Mouse (Mus musculus): ENCODE measurements around the gene Srebf2. TPM values are rescaled to one million over a fixed set of nuclear protein-coding genes. Genes with fewer than 3 reads are reported as not detected.

Srebf2 gene
- total RNA-seq, 2 experiments from 2014 or later, result 9.0 to 11.2 TPM

- ATAC-seq (replicated peaks; ENCODE audit: low FRiP score, poor library complexity, severe bottlenecking), result no peak
Measured at GRCm38 (mm10) chr15:82203611-82204351, 56.8 kb downstream of the Srebf2 start.

- ATAC-seq (replicated peaks; ENCODE audit: low FRiP score, poor library complexity, severe bottlenecking), result no peak
Measured at GRCm38 (mm10) chr15:82204680-82205371, 57.8 kb downstream of the Srebf2 start.

GRCm38 (mm10) chr15:82206365-82207104 lies 59.6 kb downstream of the Srebf2 start:
- ATAC-seq (replicated peaks; ENCODE audit: low FRiP score, poor library complexity, severe bottlenecking), result 0 out of 2 replicates have a peak, but pooled peaks have one; percentile 32

- ATAC-seq (replicated peaks; ENCODE audit: low FRiP score, poor library complexity, severe bottlenecking), result no peak
Measured at GRCm38 (mm10) chr15:82207105-82207459, 60.1 kb downstream of the Srebf2 start.

GRCm38 (mm10) chr15:82207504-82208219 lies 60.7 kb downstream of the Srebf2 start:
- no peak for ATAC-seq (replicated peaks; ENCODE audit: low FRiP score, poor library complexity, severe bottlenecking)

GRCm38 (mm10) chr15:82208307-82208706 lies 61.3 kb downstream of the Srebf2 start:
- no peak for ATAC-seq (replicated peaks; ENCODE audit: low FRiP score, poor library complexity, severe bottlenecking)

- no peak for ATAC-seq (replicated peaks; ENCODE audit: low FRiP score, poor library complexity, severe bottlenecking)
Measured at GRCm38 (mm10) chr15:82209295-82210050, 62.5 kb downstream of the Srebf2 start.

- no peak for ATAC-seq (replicated peaks; ENCODE audit: low FRiP score, poor library complexity, severe bottlenecking)
Measured at GRCm38 (mm10) chr15:82210801-82211200, 63.8 kb downstream of the Srebf2 start.

- no peak for ATAC-seq (replicated peaks; ENCODE audit: low FRiP score, poor library complexity, severe bottlenecking)
Measured at GRCm38 (mm10) chr15:82211281-82211680, 64.3 kb downstream of the Srebf2 start.

GRCm38 (mm10) chr15:82211911-82212751 lies 65.2 kb downstream of the Srebf2 start:
- ATAC-seq (replicated peaks; ENCODE audit: low FRiP score, poor library complexity, severe bottlenecking), result no peak

GRCm38 (mm10) chr15:82212752-82213063 lies 65.7 kb downstream of the Srebf2 start, which contains the start of gene Shisa8:
Gene Shisa8 (minus strand): TSS chr15:82212815.
- ATAC-seq (replicated peaks; ENCODE audit: low FRiP score, poor library complexity, severe bottlenecking), result no peak

GRCm38 (mm10) chr15:82213222-82213621 lies 66.2 kb downstream of the Srebf2 start:
- no peak for ATAC-seq (replicated peaks; ENCODE audit: low FRiP score, poor library complexity, severe bottlenecking)

- no peak for ATAC-seq (replicated peaks; ENCODE audit: low FRiP score, poor library complexity, severe bottlenecking)
Measured at GRCm38 (mm10) chr15:82215332-82216046, 68.5 kb downstream of the Srebf2 start.

GRCm38 (mm10) chr15:82216142-82216827 lies 69.3 kb downstream of the Srebf2 start:
- ATAC-seq (replicated peaks; ENCODE audit: low FRiP score, poor library complexity, severe bottlenecking), result no peak

GRCm38 (mm10) chr15:82217039-82217438 lies 70.1 kb downstream of the Srebf2 start:
- ATAC-seq (replicated peaks; ENCODE audit: low FRiP score, poor library complexity, severe bottlenecking), result no peak

GRCm38 (mm10) chr15:82217980-82218379 lies 71.0 kb downstream of the Srebf2 start:
- ATAC-seq (replicated peaks; ENCODE audit: low FRiP score, poor library complexity, severe bottlenecking), result no peak

Measured in erythroblast, adult 5-6 weeks (primary cell).